Mouse (Mus musculus) fat pad, adult 2 months (tissue): ENCODE measurements around the gene Gm10803.

Source experiments
- DNase-seq: peaks from one replicate; pipeline ENCODE4 v3.0.0-alpha.2; 2011; ENCODE audit warnings: low read depth, low spot score; ENCODE audit errors: extremely low read depth

Gene Gm10803

DNA sequence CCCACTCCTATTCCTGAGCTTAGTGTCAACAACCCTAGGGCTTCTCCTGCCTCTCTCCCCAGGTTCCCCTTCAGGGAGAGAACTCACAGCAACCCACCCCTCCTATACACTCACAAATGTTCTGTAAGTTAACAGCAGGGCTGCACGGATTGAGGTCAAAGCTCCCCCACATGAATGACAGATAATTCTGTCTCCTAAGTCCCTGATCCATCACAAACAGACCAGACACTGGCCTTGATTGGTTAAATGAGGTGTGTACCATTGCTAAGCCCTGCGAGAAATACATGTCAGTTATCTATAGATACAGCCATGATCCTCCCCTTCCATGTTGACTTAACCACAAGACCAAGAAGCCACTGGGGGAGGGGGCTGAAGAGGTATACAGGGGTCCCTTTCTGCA, 31.3 kb downstream of the Gm10803 start:
- no peak for DNase-seq

DNA sequence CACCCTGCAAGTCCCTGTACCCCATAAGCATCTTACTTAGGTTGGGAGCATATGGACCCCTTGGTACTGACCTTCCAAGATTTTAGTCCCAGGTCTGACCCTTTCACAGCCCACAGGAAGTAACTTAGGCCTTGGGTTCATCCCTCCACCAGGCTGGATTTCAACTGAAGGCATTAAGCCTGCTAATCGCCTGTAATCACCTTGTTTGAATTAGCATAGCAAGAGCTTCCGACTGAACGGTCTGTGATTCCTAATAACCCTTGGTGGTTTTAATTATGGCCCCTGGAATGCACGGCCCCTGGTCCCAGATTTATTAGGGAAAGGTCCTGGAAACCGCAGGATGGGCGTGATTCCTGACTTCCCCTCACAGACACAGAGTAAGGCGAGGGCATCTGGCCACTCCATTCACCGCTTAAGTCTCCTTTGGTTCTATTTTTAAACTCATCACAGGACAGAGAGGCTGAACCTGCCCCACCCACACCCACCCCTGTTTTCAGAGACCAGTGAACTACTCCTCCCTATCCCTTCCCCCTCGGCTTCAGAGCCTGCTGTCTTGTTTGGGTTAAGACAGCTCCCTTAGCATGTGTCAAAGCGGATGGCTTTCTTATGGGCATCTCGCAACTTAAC, 31.9 kb downstream of the Gm10803 start:
- DNase-seq: no peak

DNA sequence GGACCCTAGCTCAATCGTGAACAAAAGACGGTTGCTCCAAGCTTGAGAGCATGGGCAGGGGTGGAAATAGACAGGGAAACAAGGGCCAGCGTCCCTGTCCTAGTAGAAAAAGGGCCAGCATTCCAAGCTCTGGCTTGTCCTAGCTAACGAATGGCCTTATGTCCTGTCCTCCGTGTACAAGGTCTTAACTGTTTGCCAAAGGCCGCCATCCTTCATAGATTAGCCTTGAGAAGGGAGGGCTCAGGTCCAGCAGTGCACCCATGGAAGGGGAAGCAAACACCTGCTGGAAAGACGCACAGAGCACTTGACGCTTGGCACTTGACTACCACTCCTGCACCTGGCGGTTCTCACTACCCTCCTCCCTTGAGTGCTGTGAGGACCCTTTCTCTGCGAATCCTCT, 32.8 kb downstream of the Gm10803 start:
- no peak for DNase-seq

DNA sequence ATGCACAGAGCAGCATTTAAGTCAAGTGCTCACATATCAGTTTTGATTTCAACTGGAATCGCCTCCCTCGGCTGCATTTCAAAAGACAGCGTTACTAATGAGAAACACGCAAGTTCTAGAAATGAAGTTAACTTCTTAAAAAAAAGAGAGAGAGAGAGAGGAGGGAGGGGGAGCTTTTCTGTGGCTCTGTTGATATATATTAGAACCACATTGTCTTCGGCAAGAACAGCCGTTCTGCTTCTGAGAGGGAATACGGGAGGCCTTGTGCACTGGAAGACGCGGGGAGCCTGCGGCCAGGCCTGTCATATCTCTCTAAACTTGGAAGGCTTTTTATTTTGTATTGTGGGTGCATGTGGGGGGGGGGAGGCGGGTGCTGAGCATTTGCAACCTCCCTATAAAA, 36.8 kb downstream of the Gm10803 start:
- DNase-seq: no peak

DNA sequence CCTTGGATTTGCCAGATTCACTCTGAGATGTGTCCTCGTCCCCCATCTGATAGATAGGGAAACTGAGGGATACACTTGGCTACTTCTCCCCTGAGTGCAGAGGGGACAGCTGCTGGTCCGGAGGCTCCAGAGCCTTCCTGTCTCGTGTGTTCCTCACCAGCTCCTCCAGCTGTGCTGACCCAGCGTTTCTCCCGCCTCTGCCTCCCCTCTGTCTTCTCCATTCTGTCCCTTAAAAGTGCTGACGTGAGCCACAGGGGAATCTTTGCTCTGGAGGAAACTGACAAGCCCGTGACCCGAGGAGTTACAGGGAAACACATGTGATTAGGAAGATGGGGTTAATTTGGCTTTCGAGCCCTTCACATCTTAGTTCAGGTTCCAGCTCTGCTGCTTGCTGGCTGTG, 39.4 kb downstream of the Gm10803 start:
- DNase-seq: no peak

DNA sequence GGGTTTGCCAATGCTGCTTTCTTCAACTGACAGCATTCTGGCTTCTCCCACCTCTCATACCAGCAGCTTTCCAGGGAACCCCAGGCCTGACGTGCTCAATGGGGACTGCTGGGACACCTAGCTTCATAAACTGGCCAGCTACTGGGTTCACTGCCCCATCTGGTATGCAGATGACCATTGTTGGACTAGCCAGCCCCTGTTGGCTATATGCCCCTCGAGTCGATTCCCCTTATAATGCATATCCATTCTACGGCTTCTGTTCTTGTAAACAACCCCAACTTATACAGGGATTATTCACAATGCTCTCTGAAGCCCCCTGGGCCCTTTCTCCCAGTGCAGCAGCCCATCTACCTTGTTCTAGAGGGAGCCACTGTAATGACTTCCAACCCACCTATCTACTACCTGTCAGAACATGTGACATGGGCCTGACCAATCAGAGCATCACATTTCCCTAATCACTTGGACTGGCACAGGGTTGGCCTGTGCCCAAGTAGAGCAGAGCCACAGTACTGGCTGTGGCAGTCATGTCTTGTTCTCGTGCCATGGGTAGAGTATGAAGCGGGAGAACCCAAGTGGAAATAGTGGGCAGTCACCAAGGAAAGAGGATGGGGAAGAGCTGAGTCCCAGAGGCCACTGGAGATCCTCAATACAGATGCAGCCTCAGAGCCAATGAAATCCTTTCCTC, 44.4 kb downstream of the Gm10803 start:
- no peak for DNase-seq

DNA sequence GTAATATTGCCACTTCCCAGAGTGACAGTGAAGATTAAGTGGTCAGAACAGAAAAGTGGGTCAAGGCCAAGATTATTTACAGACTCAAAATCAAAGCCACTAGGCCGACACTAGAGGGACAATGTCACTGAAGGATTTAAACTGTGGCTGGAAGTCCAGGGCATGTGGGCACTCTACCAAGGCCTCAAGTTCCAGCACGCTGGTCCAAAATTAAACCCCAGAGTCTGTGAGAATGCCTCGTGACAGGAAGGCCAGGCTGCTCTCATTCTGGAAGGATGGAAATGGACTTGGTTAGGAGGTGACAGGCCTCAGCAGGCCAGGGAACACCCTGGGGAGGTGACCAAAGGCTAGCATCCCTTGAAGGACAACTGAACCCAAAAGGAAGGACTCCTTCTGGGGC, 48.4 kb downstream of the Gm10803 start:
- no peak for DNase-seq

DNA sequence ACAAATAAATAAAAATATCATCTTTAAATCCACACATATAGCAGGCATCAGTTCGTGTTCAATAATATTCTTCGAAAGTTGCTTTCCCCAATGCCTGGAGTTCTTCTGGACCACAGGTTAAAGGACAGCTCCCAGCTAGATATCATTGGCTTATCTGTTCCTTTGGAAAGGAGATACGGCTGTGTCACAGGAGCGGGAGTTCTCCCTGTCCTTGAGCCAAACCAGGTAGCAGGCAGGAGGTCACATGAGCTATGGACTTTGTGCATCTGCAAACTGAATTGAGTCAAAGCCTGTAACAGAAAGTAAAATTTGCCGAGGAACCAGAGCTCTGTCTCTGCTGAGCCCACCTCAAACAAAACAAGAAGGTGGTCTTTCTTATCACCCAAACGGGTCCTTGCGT, 52.7 kb downstream of the Gm10803 start:
- DNase-seq: no peak
